Mouse (Mus musculus) lung, embryonic 16.5 days (tissue): ENCODE measurements around the gene Atrnl1. TPM values are rescaled to one million over a fixed set of nuclear protein-coding genes. Genes with fewer than 3 reads are reported as not detected.

Experiments
- ATAC-seq: fragments of 200-750 bp; cut with Nextera tagmentation; 2 replicates; pipeline ENCODE4 v1.8.0; 2017; ENCODE audit warnings: low read depth, mild to moderate bottlenecking, moderate library complexity
- H3K27ac ChIP-seq: fragments of 300-500 bp; sonication (generic); 2 replicates; pipeline ENCODE4 v1.5.1; 2014; ENCODE audit warnings: mild to moderate bottlenecking, control low read depth, low read length
- H3K27me3 ChIP-seq: fragments of 300-500 bp; sonication (generic); 2 replicates; pipeline ENCODE4 v1.6.1; 2014; ENCODE audit warnings: low read depth, low read length, mixed read lengths; ENCODE audit not compliant: control insufficient read depth, insufficient read depth
- H3K36me3 ChIP-seq: fragments of 300-500 bp; sonication (generic); 2 replicates; pipeline ENCODE4 v1.6.1; 2014; ENCODE audit warnings: low read length; ENCODE audit not compliant: control insufficient read depth, insufficient read depth
- H3K4me1 ChIP-seq: fragments of 300-500 bp; sonication (generic); replicated peaks from 2 replicates; pipeline ENCODE4 v1.6.1; 2014; ENCODE audit warnings: low read length, mixed read lengths; ENCODE audit not compliant: control insufficient read depth, insufficient read depth
- H3K4me2 ChIP-seq: fragments of 300-500 bp; sonication (generic); 2 replicates; pipeline ENCODE4 v1.6.1; 2014; ENCODE audit warnings: low read depth, low read length, control low read depth
- H3K4me3 ChIP-seq: fragments of 300-500 bp; sonication (generic); 2 replicates; pipeline ENCODE4 v1.5.1; 2014; ENCODE audit warnings: mild to moderate bottlenecking, low read length, control low read depth
- H3K9ac ChIP-seq: fragments of 300-500 bp; sonication (generic); 2 replicates; pipeline ENCODE4 v1.6.1; 2014; ENCODE audit warnings: low read length, control low read depth
- H3K9me3 ChIP-seq: fragments of 300-500 bp; sonication (generic); 2 replicates; pipeline ENCODE4 v1.6.1; 2016; ENCODE audit warnings: low read length; ENCODE audit not compliant: control insufficient read depth
- WGBS: fragments of 180-500 bp; shearing (Covaris S2); extraction: QIAGEN DNeasy Blood & Tissue Kit; methylation state at CpG from one replicate; pipeline ENCODE4 v1.1.7; 2014; 5-methylcytosine and 5-hydroxymethylcytosine counted together
- polyA plus RNA-seq: library from polyadenylated mRNA; unstranded; fragments of >200 nt; fragmentation: Nextera tagmentation; extraction: Ambion mirVana; gene quantifications from 2 replicates; pipeline ENCODE4 v1.2.1, GENCODE M21; 2015

The Atrnl1 gene
- polyA plus RNA-seq: 5.0 and 5.1 TPM in 2 replicates

DNA sequence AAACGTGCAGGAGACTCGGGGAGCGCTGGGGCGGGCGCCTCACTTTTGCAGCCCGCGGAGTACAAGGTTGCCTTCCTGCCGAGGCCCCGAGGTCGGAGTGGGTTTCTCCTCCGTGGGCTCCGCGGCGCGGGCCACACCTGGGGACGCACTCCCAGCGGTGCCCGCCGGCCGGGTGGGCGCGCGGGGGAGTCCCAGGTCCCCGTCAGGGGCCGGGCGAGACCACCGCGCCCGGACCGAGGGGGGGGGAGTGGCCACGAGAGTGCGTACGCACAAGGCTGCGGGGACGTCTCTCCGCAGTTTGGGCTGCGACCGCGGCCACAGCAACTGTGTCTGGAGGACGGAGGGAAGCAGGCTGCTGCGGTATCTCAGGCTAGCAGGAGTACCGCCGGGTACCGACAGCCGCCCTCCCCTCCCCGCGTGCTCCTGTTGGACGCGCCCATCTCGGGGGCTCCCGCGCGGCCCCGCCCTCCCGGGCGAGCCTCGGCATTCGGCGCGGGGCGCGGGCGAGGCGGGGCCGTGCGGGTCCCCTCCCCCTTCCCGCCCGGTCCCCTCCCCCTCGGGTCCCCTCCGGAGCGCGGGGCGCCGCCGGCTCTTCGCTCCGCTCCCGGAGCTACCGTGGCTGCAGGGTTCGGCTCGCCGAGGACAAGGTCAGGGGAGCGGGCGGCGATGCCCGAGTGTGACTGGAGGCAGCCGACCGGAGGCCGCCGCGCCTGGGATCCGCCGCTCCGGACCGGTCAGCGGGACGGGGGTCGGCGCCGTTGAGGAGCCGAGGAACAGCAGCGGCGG lies at the start of gene Atrnl1:
Atrnl1 (plus strand) TSS at position 559 of the 786 bp plus-strand sequence.
- ATAC-seq: peak; percentile 93
- Histone ChIP-seq H3K4me2 (peak within 1 kb of the TSS; percentile 93), H3K4me3 (peak within 1 kb of the TSS; percentile 97), H3K9me3 (no peaks in the 10 kb centered on the region), H3K4me1 (peaks cover 22% of the 10 kb centered on the region), H3K27ac (peak within 1 kb of the TSS; percentile 97), H3K27me3 (no peaks in the 10 kb centered on the region), H3K36me3 (no peaks in the 10 kb centered on the region), H3K9ac (peak within 1 kb of the TSS; percentile 94)
- WGBS: 0% methylated on average over 58 of the region's 103 CpGs

DNA sequence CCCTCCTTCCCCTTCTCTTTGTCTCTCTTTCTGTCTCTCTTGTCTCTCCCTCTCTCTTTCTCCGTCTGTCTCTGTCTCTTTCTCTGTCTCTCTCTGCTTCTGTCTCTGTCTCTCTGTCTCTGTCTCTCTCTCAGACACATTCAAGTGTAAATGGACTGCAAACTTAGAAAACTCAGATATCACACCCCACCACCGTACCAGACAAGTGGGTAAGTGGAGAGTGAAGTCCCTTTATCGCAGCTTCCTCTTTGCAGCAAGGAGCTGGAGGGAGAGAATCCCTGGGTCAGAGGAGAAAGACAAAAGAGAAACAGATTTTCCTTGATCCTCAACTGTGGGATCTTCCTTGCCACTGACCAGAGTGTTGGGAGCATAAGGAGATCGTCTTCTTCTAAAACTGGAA lies 49.3 kb upstream of the Atrnl1 start:
- WGBS: 70% methylated on average over 4 of the region's 4 CpGs
- no peak overlapping the region for H3K9ac ChIP-seq
- no peak for ATAC-seq
- no peaks in the 10 kb centered on the region; the same call in 1 of the 2 replicates for H3K9me3 ChIP-seq
- H3K27me3 ChIP-seq: no peaks in the 10 kb centered on the region
- H3K4me1 ChIP-seq: no peaks in the 10 kb centered on the region
- no peaks in the 10 kb centered on the region for H3K36me3 ChIP-seq
- no peak overlapping the region for H3K4me2 ChIP-seq
- no peak overlapping the region for H3K4me3 ChIP-seq
- no peak overlapping the region for H3K27ac ChIP-seq

DNA sequence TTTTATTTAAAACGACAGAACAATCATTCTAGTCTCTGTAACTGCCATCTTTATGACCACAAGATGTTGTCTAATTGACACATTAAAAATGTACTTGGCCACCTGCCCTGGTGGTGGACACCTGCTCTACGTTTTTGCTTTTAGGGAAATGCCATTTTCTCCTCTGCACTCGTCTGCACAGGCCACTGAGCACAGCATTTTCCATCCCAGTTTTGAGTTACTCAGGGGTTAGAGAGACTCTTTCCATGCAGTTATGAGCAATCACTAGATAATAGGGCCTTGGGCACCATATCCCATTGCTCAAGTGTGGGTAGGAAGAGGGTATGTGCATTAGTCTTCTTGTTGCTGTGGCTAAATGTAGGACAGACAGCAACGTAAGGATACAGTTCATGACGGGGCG lies 41.8 kb upstream of the Atrnl1 start:
- no peaks in the 10 kb centered on the region for H3K27me3 ChIP-seq
- no peaks in the 10 kb centered on the region for H3K9me3 ChIP-seq
- no peak overlapping the region for H3K27ac ChIP-seq
- no peaks in the 10 kb centered on the region for H3K4me1 ChIP-seq
- H3K4me2 ChIP-seq: no peak overlapping the region
- no peak for ATAC-seq
- H3K4me3 ChIP-seq: no peak overlapping the region
- H3K36me3 ChIP-seq: no peaks in the 10 kb centered on the region
- no peak overlapping the region for H3K9ac ChIP-seq
- WGBS: 75% methylated on average over 6 of the region's 6 CpGs

DNA sequence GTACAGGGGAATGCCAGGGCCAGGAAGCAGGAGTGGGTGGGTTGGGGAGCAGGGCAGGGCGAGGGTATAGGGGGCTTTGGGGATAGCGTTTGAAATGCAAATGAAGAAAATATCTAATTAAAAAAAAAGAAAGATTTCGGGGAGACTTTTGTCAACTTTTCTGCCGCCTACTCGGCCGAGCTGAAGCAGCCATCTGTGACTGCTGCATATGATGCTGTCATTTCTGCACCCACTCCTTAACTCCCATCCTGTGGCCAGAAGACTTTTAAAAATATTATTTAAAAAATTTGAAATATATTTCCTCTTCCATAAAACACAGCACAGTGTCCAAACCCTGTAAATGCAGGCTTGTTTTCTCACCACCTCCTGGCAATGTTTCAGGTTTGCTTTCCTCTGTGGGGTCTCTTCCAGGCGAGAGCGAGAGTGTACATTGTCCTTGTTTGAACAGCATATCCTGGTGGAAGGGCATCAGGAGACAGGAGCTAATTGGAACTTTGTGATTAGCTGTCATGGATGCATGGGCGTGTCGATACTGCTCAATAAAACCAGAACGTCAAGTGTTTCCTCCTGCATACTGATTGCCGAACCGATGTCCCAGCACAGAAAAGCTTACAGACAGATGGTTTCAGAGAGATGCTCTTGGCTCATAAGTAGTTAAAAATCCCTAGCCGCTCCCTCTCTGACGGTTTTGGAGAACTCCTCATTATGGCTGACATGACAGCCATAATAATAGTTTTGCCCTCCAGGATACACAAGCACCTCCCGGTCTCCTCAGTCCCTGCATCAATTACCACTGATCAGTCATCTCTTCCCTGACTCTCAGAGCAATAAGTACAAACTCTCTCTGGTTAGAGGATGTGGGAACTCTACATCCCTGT lies 38.2 kb upstream of the Atrnl1 start:
- H3K4me2 ChIP-seq: no peak overlapping the region
- no peak for ATAC-seq
- no peak overlapping the region for H3K27ac ChIP-seq
- H3K4me3 ChIP-seq: no peak overlapping the region
- WGBS: 73% methylated on average over 16 of the region's 16 CpGs
- no peak overlapping the region for H3K9ac ChIP-seq
- H3K4me1 ChIP-seq: no peaks in the 10 kb centered on the region
- H3K27me3 ChIP-seq: no peaks in the 10 kb centered on the region
- no peaks in the 10 kb centered on the region for H3K36me3 ChIP-seq
- H3K9me3 ChIP-seq: no peaks in the 10 kb centered on the region

DNA sequence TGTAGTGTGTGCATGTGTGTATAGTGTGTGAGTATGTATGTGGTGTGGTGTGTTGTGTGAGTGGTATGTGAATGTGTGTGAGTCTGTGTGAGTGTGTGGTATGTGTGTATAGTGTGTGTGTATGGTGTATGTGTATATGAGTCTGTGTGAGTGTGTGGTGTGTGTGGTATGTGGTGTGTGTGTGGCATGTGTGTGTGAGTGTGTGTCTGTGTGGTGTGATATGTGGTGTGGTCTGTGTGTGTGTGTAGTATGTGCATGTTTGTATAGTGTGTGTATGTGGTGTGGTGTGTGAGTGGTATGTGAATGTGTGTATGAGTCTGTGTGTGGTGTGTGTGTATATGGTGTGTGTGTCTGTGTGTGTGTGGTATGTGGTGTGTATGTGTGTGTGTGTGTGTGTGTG lies 37.4 kb upstream of the Atrnl1 start:
- Histone ChIP-seq H3K4me1 (no peaks in the 10 kb centered on the region), H3K27ac (no peak overlapping the region), H3K27me3 (no peaks in the 10 kb centered on the region), H3K9me3 (no peaks in the 10 kb centered on the region), H3K4me2 (no peak overlapping the region), H3K9ac (no peak overlapping the region), H3K36me3 (no peaks in the 10 kb centered on the region), H3K4me3 (no peak overlapping the region)
- no peak for ATAC-seq

DNA sequence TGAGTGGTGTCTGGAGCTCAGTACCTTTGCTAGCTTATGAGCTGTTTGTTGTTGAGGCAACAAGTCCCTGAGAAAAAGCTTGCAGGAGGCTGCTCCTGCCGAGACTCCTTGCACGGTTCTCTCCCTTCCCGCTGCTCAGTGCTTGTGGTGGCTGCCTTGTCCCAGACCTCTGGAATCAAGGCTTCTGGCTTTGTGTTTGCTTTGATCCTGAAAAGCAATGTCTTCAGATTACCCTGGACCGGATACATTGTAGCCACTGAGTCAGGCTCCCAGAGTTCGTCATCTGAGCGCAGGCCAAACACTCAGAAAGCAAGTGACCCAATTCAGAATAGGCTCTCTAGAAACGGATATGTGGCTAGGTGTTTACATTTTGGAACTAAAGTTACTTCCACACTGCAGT lies 35.8 kb upstream of the Atrnl1 start:
- 50% methylated on average over 7 of the region's 7 CpGs for WGBS
- Histone ChIP-seq H3K9me3 (no peaks in the 10 kb centered on the region), H3K9ac (no peak overlapping the region), H3K36me3 (no peaks in the 10 kb centered on the region), H3K27ac (no peak overlapping the region), H3K27me3 (no peaks in the 10 kb centered on the region), H3K4me3 (no peak overlapping the region), H3K4me2 (no peak overlapping the region), H3K4me1 (no peaks in the 10 kb centered on the region)
- no peak for ATAC-seq

DNA sequence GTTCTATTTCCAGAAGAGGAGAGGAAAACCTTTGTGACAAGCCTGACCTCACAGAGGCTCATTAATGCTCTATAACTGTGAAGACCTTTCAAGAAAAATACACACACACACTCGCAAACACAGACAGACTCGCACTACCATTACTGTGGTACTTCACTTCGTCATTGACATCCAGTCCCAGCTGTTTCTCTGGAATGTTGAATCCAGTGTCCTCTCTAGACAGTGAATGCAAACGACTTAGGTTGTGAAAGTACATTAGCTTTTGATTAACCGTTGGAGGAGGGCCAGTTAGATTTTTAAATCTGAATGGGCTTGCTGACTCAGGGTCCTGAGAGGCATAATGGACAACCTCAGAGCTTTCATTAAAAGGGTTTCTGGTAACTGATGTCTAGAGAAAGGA lies 34.0 kb upstream of the Atrnl1 start:
- no peak for ATAC-seq
- Histone ChIP-seq H3K4me3 (no peak overlapping the region), H3K4me2 (no peak overlapping the region), H3K4me1 (no peaks in the 10 kb centered on the region), H3K27ac (no peak overlapping the region), H3K27me3 (no peaks in the 10 kb centered on the region), H3K9ac (no peak overlapping the region), H3K36me3 (no peaks in the 10 kb centered on the region), H3K9me3 (no peaks in the 10 kb centered on the region)
- WGBS: 25% methylated on average over 5 of the region's 5 CpGs

DNA sequence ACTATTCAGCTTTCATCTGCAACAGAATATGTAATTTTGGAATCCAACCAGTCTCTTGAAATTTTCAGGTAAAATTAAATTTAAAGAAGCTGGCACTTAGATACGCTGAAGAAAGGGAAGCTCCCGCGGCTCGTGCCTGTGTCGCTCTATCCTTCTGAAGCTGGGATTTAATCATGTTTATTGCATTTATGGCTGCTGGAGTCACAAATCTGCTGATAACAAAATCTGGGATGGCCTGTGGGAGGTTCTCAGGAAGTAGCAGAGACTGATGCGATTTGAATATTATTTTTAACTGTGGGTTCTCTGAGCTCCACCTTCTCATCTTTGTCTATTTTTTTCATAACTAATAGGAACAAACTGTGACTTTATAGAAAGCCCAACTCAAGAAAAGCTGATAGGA lies 33.6 kb upstream of the Atrnl1 start:
- WGBS: 82% methylated on average over 6 of the region's 6 CpGs
- Histone ChIP-seq H3K4me1 (no peaks in the 10 kb centered on the region), H3K27ac (no peak overlapping the region), H3K36me3 (no peaks in the 10 kb centered on the region), H3K9ac (no peak overlapping the region), H3K4me2 (no peak overlapping the region), H3K4me3 (no peak overlapping the region), H3K27me3 (no peaks in the 10 kb centered on the region), H3K9me3 (no peaks in the 10 kb centered on the region)
- no peak for ATAC-seq

DNA sequence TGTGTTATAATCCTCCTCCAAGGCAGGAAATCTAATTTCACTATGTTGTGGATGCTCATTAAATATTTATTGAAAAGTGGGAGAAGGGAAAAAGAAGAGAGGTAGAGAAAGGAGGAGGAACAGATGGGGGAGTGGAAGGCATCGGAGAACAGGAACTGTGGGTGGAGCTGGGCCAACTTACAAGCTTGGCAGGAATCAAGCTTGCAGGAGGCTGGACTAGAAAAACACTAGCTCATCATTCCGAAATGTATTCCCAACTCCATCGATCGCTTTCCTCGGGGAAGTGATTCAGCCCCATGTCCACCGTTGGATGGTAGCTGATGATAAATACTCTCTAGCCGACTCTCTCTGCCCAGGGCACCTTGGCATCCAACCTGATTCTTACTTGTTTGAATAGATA lies 29.9 kb upstream of the Atrnl1 start:
- no peaks in the 10 kb centered on the region for H3K27me3 ChIP-seq
- H3K27ac ChIP-seq: no peak overlapping the region
- no peak overlapping the region for H3K4me2 ChIP-seq
- no peak overlapping the region for H3K9ac ChIP-seq
- no peak overlapping the region for H3K4me3 ChIP-seq
- H3K9me3 ChIP-seq: no peaks in the 10 kb centered on the region
- no peak for ATAC-seq
- H3K36me3 ChIP-seq: no peaks in the 10 kb centered on the region
- 69% methylated on average over 7 of the region's 7 CpGs for WGBS
- no peaks in the 10 kb centered on the region; the same call in 1 of the 2 replicates for H3K4me1 ChIP-seq
